Mouse (Mus musculus) lung, postnatal 36 days (tissue): ENCODE results near the gene March4.

Experiments
- DNase-seq: peaks from one replicate; pipeline ENCODE4 v3.0.0; 2022; ENCODE audit warnings: mixed read lengths

The March4 gene

GRCm38 (mm10) chr1:72536611-72537351 is at the start of gene March4:
Gene March4 (minus strand): TSS chr1:72536930.
- DNase-seq, result peak; percentile 35

GRCm38 (mm10) chr1:72585971-72586875 is 49.5 kb upstream of the March4 start:
- no peak for DNase-seq

- DNase-seq, result no peak
Measured at GRCm38 (mm10) chr1:72583906-72584305, 47.2 kb upstream of the March4 start.

GRCm38 (mm10) chr1:72582947-72583731 is 46.4 kb upstream of the March4 start, which contains the start of gene Smarcal1:
Gene Smarcal1 (plus strand): TSS chr1:72583251.
- peak; percentile 99 for DNase-seq

GRCm38 (mm10) chr1:72578806-72579205 is 42.1 kb upstream of the March4 start:
- no peak for DNase-seq

GRCm38 (mm10) chr1:72578351-72578750 is 41.6 kb upstream of the March4 start:
- no peak for DNase-seq

- no peak for DNase-seq
Measured at GRCm38 (mm10) chr1:72577481-72577922, 40.8 kb upstream of the March4 start.

GRCm38 (mm10) chr1:72575121-72575520 is 38.4 kb upstream of the March4 start:
- peak; percentile 32 for DNase-seq

- no peak for DNase-seq
Measured at GRCm38 (mm10) chr1:72574608-72575007, 37.9 kb upstream of the March4 start.

GRCm38 (mm10) chr1:72574047-72574446 is 37.3 kb upstream of the March4 start:
- DNase-seq, result no peak

- DNase-seq, result no peak
Measured at GRCm38 (mm10) chr1:72568725-72569124, 32.0 kb upstream of the March4 start.

- no peak for DNase-seq
Measured at GRCm38 (mm10) chr1:72567056-72567455, 30.3 kb upstream of the March4 start.

- DNase-seq, result no peak
Measured at GRCm38 (mm10) chr1:72564334-72564962, 27.7 kb upstream of the March4 start.

GRCm38 (mm10) chr1:72558625-72559024 is 21.9 kb upstream of the March4 start:
- DNase-seq, result no peak

GRCm38 (mm10) chr1:72556471-72556870 is 19.7 kb upstream of the March4 start:
- no peak for DNase-seq

GRCm38 (mm10) chr1:72550317-72550716 is 13.6 kb upstream of the March4 start:
- DNase-seq, result no peak

GRCm38 (mm10) chr1:72538266-72538665 is 1.5 kb upstream of the March4 start:
- DNase-seq, result no peak

GRCm38 (mm10) chr1:72535725-72536571 is 782 bp downstream of the March4 start:
- no peak for DNase-seq

GRCm38 (mm10) chr1:72533439-72533838 is 3.3 kb downstream of the March4 start:
- DNase-seq, result no peak

- DNase-seq, result no peak
Measured at GRCm38 (mm10) chr1:72532926-72533325, 3.8 kb downstream of the March4 start.

GRCm38 (mm10) chr1:72530516-72531196 is 6.1 kb downstream of the March4 start:
- no peak for DNase-seq
